Mouse (Mus musculus) liver, postnatal 0 days (tissue): ENCODE data around the gene Has3.

Experiments used
- CTCF ChIP-seq: sonication (generic); IDR thresholded peaks from 2 replicates; pipeline ENCODE4 v1.5.1; 2016; ENCODE audit warnings: antibody characterized with exemption, low read depth
- EP300 ChIP-seq: IDR thresholded peaks from 2 replicates; pipeline ENCODE4 v1.6.1; 2016; ENCODE audit warnings: antibody characterized with exemption, low read depth, mild to moderate bottlenecking

DNA sequence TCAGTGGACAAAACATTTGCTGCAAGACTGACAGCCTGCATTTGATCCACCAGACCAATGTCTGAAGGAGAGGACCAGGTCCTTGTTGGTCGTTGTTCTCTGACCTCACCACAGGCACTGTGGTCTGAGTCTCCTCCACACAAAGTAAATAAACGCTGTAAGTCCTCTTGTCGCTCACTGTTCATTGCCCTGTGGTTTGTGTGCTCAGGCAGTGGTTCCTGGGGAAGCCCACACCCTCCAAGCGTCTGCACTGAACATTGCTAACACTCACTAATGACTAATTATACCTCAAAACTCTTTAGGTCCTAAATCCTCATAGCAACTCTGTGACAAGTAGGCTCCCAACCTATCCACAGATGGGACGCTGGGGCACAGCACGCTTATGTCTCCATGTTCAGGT lies 33.5 kb upstream of the Has3 start:
- TF ChIP-seq CTCF, result no peak
- TF ChIP-seq EP300, result no peak
